Mouse (Mus musculus) spleen, adult 2 months (tissue): Measurements from ENCODE around the gene Npepps.

Experiments used
- CTCF ChIP-seq: fragments of 200-500 bp; IDR thresholded peaks from 2 replicates; pipeline ENCODE4 v1.5.1; 2011; ENCODE audit warnings: mild to moderate bottlenecking, inconsistent platforms; ENCODE audit not compliant: insufficient read depth, insufficient read length, insufficient replicate concordance; ENCODE audit errors: extremely low read depth
- POLR2A ChIP-seq: fragments of 200-500 bp; IDR thresholded peaks from 2 replicates; pipeline ENCODE4 v1.6.1; 2011; ENCODE audit warnings: low read depth, low read length, inconsistent platforms

DNA sequence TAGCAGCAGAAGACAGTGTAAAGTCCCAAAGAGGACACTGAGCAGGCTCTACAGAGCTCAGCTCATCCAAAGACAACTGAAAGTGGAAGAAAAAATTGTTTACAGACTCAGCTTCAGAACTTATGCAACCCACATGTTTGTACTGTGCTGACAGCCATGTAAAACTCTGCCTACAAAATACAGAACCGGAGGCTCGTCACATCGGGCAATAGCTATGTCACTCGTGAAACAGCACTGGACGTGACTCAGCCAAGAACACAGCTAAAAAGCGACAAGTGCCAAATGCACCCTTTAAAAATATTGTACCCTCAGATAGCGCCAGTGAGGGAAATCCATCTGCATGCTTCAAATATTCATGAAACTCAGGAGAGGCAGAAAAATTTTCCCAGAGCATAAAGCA is 39.1 kb downstream of the Npepps start:
- no peak for TF ChIP-seq POLR2A
- no peak for TF ChIP-seq CTCF
